In the genomic region with DNA sequence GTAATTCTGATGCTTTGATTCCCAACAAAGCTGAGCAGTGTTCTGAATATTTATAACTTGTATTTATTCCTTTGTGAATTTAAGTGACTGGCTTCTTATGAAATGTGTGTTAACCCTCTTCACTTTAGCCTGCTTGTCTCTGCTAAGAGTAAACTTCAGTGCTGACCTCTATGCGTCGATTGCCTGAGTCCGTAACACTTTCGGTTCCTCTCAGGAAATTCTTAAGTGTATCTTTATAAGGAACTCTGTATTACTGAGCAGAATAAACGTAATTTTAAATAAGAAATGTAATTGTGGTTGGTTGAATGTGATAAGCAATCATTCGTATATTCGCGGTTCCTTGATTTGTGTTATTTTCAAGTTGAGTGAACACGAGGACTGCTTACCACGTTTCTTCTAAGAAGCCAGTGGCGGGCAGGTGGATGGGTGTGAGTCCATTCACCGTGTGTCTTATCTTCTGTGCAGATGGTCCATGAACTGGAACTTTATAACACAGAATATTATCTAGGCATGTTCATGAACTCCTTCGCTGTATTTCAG, we compare ENCODE assay signal across 23 mouse cellular contexts. TPM values are rescaled to one million over a fixed set of nuclear protein-coding genes. Genes with fewer than 3 reads are reported as not detected.
DNase-seq lines count a peak whose midpoint lies in the region; ATAC-seq and TF ChIP-seq lines count a peak whose summit lies in the region.
"Had no signal": no experiment of that assay in that cellular context is flagged by ENCODE, and none has a peak within 500 bp of the region (broad histone marks: within the 10 kb centered on the region; RNA-seq: fewer than 3 reads in every experiment).

No protein-coding gene starts in this region.

- H3K27me3 ChIP-seq in CH12.LX (replicated peaks), result no peaks in the 10 kb centered on the region
- H3K27me3 ChIP-seq in forebrain, embryonic 13.5 days, result no peaks in the 10 kb centered on the region
- H3K27me3 ChIP-seq: Patski had no signal

- H3K79me2 ChIP-seq in CH12.LX (replicated peaks; ENCODE audit: control insufficient read depth, extremely low read depth, insufficient read depth, poor library complexity, severe bottlenecking), result no peaks in the 10 kb centered on the region

- H3K36me3 ChIP-seq in CH12.LX (replicated peaks in 1 of 2; ENCODE audit: control insufficient read depth in 1 of 2, insufficient read depth in 1 of 2, low read length in 1 of 2), result no peaks in the 10 kb centered on the region
- H3K36me3 ChIP-seq in forebrain, embryonic 13.5 days (ENCODE audit: poor library complexity, severe bottlenecking), result no peaks in the 10 kb centered on the region

- 89% methylated on average over 13 of the region's 13 CpGs for WGBS in forebrain, embryonic 13.5 days

- peak overlapping the region; percentile 20 to 28 (median 27) for H3K4me3 ChIP-seq in CH12.LX (replicated peaks in 1 of 3; ENCODE audit: low read depth in 2 of 3, low read length in 2 of 3, poor library complexity in 1 of 3)
- no peak overlapping the region for H3K4me3 ChIP-seq in forebrain, embryonic 13.5 days

- no peaks in the 10 kb centered on the region for H3K9me3 ChIP-seq in CH12.LX (replicated peaks; ENCODE audit: low read length)
- no peaks in the 10 kb centered on the region for H3K9me3 ChIP-seq in forebrain, embryonic 13.5 days (replicated peaks)
- H3K9me3 ChIP-seq: G1E had no signal

- ATAC-seq in megakaryocyte, adult 5-6 weeks (ENCODE audit: poor library complexity, severe bottlenecking), result peak; percentile 38; the same call in 1 of the 2 replicates
- ATAC-seq in forebrain, embryonic 13.5 days, result no peak
- ATAC-seq: activated CD4-positive, CD25-positive, alpha-beta regulatory T cell, adult 4 months; CD4-positive, CD25-positive, alpha-beta regulatory T cell, adult 4 months; Patski had no signal

- H3K4me1 ChIP-seq in CH12.LX (ENCODE audit: control insufficient read depth in 1 of 2, insufficient read depth in 2 of 2), result peaks cover 2 to 8% of the 10 kb centered on the region in 2 experiments; a peak in 3 of 4 replicates
- no peaks in the 10 kb centered on the region for H3K4me1 ChIP-seq in forebrain, embryonic 13.5 days

- in situ Hi-C loops in CH12.LX (cut with MboI; ENCODE audit: low pct_ligation_motif_present, low pct_unique_long_range_greater_than_20kb, low sequenced_read_pairs), result no loop called here

- DNase-seq in A20 (ENCODE audit: low read depth, low spot score) (peak; percentile 64), CH12.LX (ENCODE audit: extremely low read depth) (peak; percentile 29)
- DNase-seq in cerebellum, adult 9-10 months, result no peak
- DNase-seq in cerebellum, postnatal 4 days (ENCODE audit: low spot score in 2 of 2), result no peak
- DNase-seq: adrenal gland, adult 2 months; adrenal gland, adult 8-10 months; adrenal gland, postnatal 10 days; adrenal gland, postnatal 14 days; adrenal gland, postnatal 25 days; adrenal gland, postnatal 36 days; B cell, adult 2 months; cerebellum, adult 11 months; cerebellum, adult 11-12 months; cerebellum, adult 18-20 months; cerebellum, adult 2 months; cerebellum, adult 8-10 months had no signal

- peak; percentile 82 for TF ChIP-seq EP300 in CH12.LX (IDR thresholded peaks at IDR 0.05; ENCODE audit: low read length)

- TF ChIP-seq CTCF in CH12.LX (conservative IDR thresholded peaks at IDR 0.05 in 1 of 2, IDR thresholded peaks at IDR 0.05 in 1 of 2; ENCODE audit: low read depth in 2 of 2, low read length in 2 of 2), result no peak

- H3K9ac ChIP-seq in CH12.LX (ENCODE audit: insufficient read depth, low read depth), result no peak overlapping the region
- H3K9ac ChIP-seq in forebrain, embryonic 13.5 days, result no peak overlapping the region

- dilution Hi-C loops in CH12.LX (cut with MboI; ENCODE audit: extremely low pct_ligation_motif_present, extremely low pct_unique_long_range_greater_than_20kb, low sequenced_read_pairs), result no loop called here

- TF ChIP-seq POLR2A in CH12.LX (IDR thresholded peaks at IDR 0.05; ENCODE audit: low read depth, low read length), result no peak

- no peak for TF ChIP-seq RAD21 in CH12.LX (IDR thresholded peaks at IDR 0.05; ENCODE audit: low read depth, low read length)

- H3K27ac ChIP-seq in CH12.LX (ENCODE audit: insufficient read depth, low read depth), result no peak overlapping the region
- H3K27ac ChIP-seq in forebrain, embryonic 13.5 days, result no peak overlapping the region

- H3K4me2 ChIP-seq in CH12.LX (ENCODE audit: insufficient read depth, low read depth, poor library complexity, severe bottlenecking), result peak overlapping the region; percentile 67; the same call in 1 of the 2 replicates
- no peak overlapping the region for H3K4me2 ChIP-seq in forebrain, embryonic 13.5 days

TF ChIP-seq in CH12.LX, 34 proteins besides CTCF, POLR2A, EP300 and RAD21:
- TF ChIP-seq BHLHE40 (IDR thresholded peaks at IDR 0.05; ENCODE audit: low read depth, low read length), result no peak
- TF ChIP-seq CHD1 (IDR thresholded peaks at IDR 0.05; ENCODE audit: low read depth, low read length), result no peak
- no peak for TF ChIP-seq ZNF384 (IDR thresholded peaks at IDR 0.05; ENCODE audit: low read depth, low read length)
- no peak for TF ChIP-seq SMC3 (IDR thresholded peaks at IDR 0.05; ENCODE audit: low read depth, low read length)
- TF ChIP-seq JUN (IDR thresholded peaks at IDR 0.05; ENCODE audit: insufficient read depth, low read depth, low read length), result no peak
- TF ChIP-seq USF1 (IDR thresholded peaks at IDR 0.05; ENCODE audit: low read depth, low read length), result no peak
- no peak for TF ChIP-seq ZMIZ1 (IDR thresholded peaks at IDR 0.05; ENCODE audit: low read depth, low read length)
- TF ChIP-seq ZC3H11A (IDR thresholded peaks at IDR 0.05; ENCODE audit: low read depth, low read length), result no peak
- no peak for TF ChIP-seq GABPA (IDR thresholded peaks at IDR 0.05; ENCODE audit: insufficient replicate concordance, low read depth, low read length)
- TF ChIP-seq MYC (IDR thresholded peaks at IDR 0.05; ENCODE audit: low read depth, low read length), result peak; percentile 54; the same call in 1 of the 2 replicates
- peak; percentile 93 for TF ChIP-seq IRF4 (IDR thresholded peaks at IDR 0.05; ENCODE audit: low read depth, low read length)
- TF ChIP-seq MXI1 (IDR thresholded peaks at IDR 0.05; ENCODE audit: low read depth, low read length), result 0 out of 2 replicates have a peak, but pooled peaks have one; percentile 29
- no peak for TF ChIP-seq USF2 (conservative IDR thresholded peaks at IDR 0.05; ENCODE audit: low read depth, low read length)
- TF ChIP-seq TCF12 (IDR thresholded peaks at IDR 0.05; ENCODE audit: low read depth, low read length), result no peak
- TF ChIP-seq UBTF (IDR thresholded peaks at IDR 0.05; ENCODE audit: low read depth, low read length), result no peak
- TF ChIP-seq RCOR1 (conservative IDR thresholded peaks at IDR 0.05; ENCODE audit: low read depth, low read length), result no peak; the same call in 1 of the 2 replicates
- peak; percentile 56; the same call in 1 of the 2 replicates for TF ChIP-seq MAX (IDR thresholded peaks at IDR 0.05; ENCODE audit: low read length)
- no peak for TF ChIP-seq MEF2A (IDR thresholded peaks at IDR 0.05; ENCODE audit: borderline replicate concordance, low read depth, low read length)
- TF ChIP-seq CHD2 (IDR thresholded peaks at IDR 0.05; ENCODE audit: low read length), result no peak
- 0 out of 2 replicates have a peak, but pooled peaks have one; percentile 13 for TF ChIP-seq E2F4 (IDR thresholded peaks at IDR 0.05; ENCODE audit: insufficient replicate concordance, low read depth, low read length)
- TF ChIP-seq ZKSCAN1 (IDR thresholded peaks at IDR 0.05; ENCODE audit: borderline replicate concordance, low read depth, low read length), result no peak
- no peak for TF ChIP-seq ELF1 (IDR thresholded peaks at IDR 0.05; ENCODE audit: low read depth, low read length)
- TF ChIP-seq TBP (conservative IDR thresholded peaks at IDR 0.05; ENCODE audit: low read depth, low read length), result no peak
- TF ChIP-seq MAZ (IDR thresholded peaks at IDR 0.05; ENCODE audit: low read depth, low read length), result no peak
- no peak for TF ChIP-seq MAFK (IDR thresholded peaks at IDR 0.05; ENCODE audit: insufficient replicate concordance, low read length)
- no peak for TF ChIP-seq ETS1 (conservative IDR thresholded peaks at IDR 0.05; ENCODE audit: low read depth, low read length)
- TF ChIP-seq SIN3A (IDR thresholded peaks at IDR 0.05; ENCODE audit: low read length), result no peak
- no peak for TF ChIP-seq KAT2A (IDR thresholded peaks at IDR 0.05; ENCODE audit: insufficient replicate concordance, low read length)
- no peak for TF ChIP-seq JUND (conservative IDR thresholded peaks at IDR 0.05; ENCODE audit: low read depth, low read length)
- TF ChIP-seq PAX5 (IDR thresholded peaks at IDR 0.05; ENCODE audit: low read length), result no peak

RNA-seq across cellular contexts. Expression of a gene that starts 56.2 kb away (rescaled TPM):
- total RNA-seq in CH12.LX (2012; rRNA removed), result 0.13 and 0.21 TPM in 2 replicates
- 0.52 and 0.62 TPM in 2 replicates for total RNA-seq in CH12.LX (2014; rRNA removed)
- 0.65 and 0.73 TPM in 2 replicates for polyA plus RNA-seq in CH12.LX (2012; ENCODE audit: insufficient read length, low read depth)
- total RNA-seq in megakaryocyte, adult 5-6 weeks (2015), result 2.0 and 3.2 TPM in 2 replicates
- total RNA-seq in megakaryocyte, adult 5-6 weeks (2017), result 2.2 and 2.5 TPM in 2 replicates
- polyA plus RNA-seq in forebrain, embryonic 13.5 days (2015; fragmentation: Nextera tagmentation; extraction: Ambion mirVana), result 1.6 and 2.1 TPM in 2 replicates
- total RNA-seq: MEL had no signal
- polyA plus RNA-seq: CD4-positive, CD25-positive, alpha-beta regulatory T cell, adult 4 months had no signal

Comparison
In these comparisons a context has a peak if more than half of its experiments do, and no peak if none do; other contexts are left out.
1. DNase-seq: peak in A20 (single experiment) and CH12.LX (single experiment); none in cerebellum, adult 9-10 months (single experiment) and cerebellum, postnatal 4 days (0 of 2).